Mouse (Mus musculus): ENCODE measurements around the gene Theg. TPM values are rescaled to one million over a fixed set of nuclear protein-coding genes. Genes with fewer than 3 reads are reported as not detected.

Theg gene
- total and polyA plus RNA-seq, 3 experiments = not detected

- TF ChIP-seq POLR2AphosphoS5 (IDR thresholded peaks at IDR 0.05; ENCODE audit: insufficient replicate concordance, low read depth, low read length) (no peak), GATA1 (IDR thresholded peaks at IDR 0.05; ENCODE audit: borderline replicate concordance, low read length) (no peak), GATA2 (IDR thresholded peaks at IDR 0.05; ENCODE audit: borderline replicate concordance, low read depth, low read length) (no peak), TAL1 (conservative IDR thresholded peaks at IDR 0.05; ENCODE audit: low read depth, low read length) (no peak), CTCF (IDR thresholded peaks at IDR 0.05; ENCODE audit: low read depth, low read length) (no peak)
- H3K4me3 ChIP-seq (ENCODE audit: low read depth, low read length) = no peak overlapping the region
- ATAC-seq (ENCODE audit: extremely low read depth, insufficient number of reproducible peaks, low FRiP score, poor library complexity, severe bottlenecking) = no peak
- no peaks in the 10 kb centered on the region for H3K9me3 ChIP-seq (replicated peaks)
- peaks cover 8% of the 10 kb centered on the region; the same call in 1 of the 2 replicates for H3K27me3 ChIP-seq (ENCODE audit: insufficient read depth, low read length)
- DNase-seq (ENCODE audit: low spot score) = no peak
- 0 out of 2 replicates have a peak, but pooled peaks cover 2% of the 10 kb centered on the region for H3K4me1 ChIP-seq (ENCODE audit: insufficient read depth, low read depth, low read length)
- H3K36me3 ChIP-seq (replicated peaks) = no peaks in the 10 kb centered on the region
Measured at GRCm38 (mm10) chr10:79597051-79597935, 10.2 kb upstream of the Theg start.

DNA sequence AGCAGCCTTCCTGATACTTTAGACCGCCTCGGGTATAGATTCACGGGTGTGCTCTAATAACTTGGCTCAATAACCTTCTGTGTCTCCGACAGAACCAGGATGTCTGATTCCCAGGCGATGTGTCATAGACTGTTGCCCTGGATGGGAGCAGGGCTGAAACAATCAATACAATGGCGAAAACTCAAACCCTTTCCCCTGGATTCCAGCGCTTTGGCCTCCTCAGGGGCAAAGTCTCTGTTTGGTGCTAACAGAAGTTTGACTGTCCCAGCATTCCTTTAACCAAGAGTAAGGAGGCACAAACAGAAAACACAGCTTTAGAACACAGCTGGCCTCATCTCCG is 8.4 kb upstream of the Theg start:
- ATAC-seq (ENCODE audit: extremely low read depth, insufficient number of reproducible peaks, low FRiP score, poor library complexity, severe bottlenecking) = no peak
- TF ChIP-seq CTCF (IDR thresholded peaks at IDR 0.05; ENCODE audit: low read depth, low read length) (no peak), GATA2 (IDR thresholded peaks at IDR 0.05; ENCODE audit: borderline replicate concordance, low read depth, low read length) (no peak)
- no peaks in the 10 kb centered on the region for H3K9me3 ChIP-seq (replicated peaks)
- no peak overlapping the region for H3K4me3 ChIP-seq (ENCODE audit: low read depth, low read length)
- H3K4me1 ChIP-seq (ENCODE audit: insufficient read depth, low read depth, low read length) = 0 out of 2 replicates have a peak, but pooled peaks cover 2% of the 10 kb centered on the region
- DNase-seq (ENCODE audit: low spot score) = no peak
- no peaks in the 10 kb centered on the region for H3K36me3 ChIP-seq (replicated peaks)
- peaks cover 8% of the 10 kb centered on the region; the same call in 1 of the 2 replicates for H3K27me3 ChIP-seq (ENCODE audit: insufficient read depth, low read length)

GRCm38 (mm10) chr10:79594872-79595589 is 7.9 kb upstream of the Theg start:
- TF ChIP-seq POLR2AphosphoS5 (IDR thresholded peaks at IDR 0.05; ENCODE audit: insufficient replicate concordance, low read depth, low read length) (no peak), CTCF (IDR thresholded peaks at IDR 0.05; ENCODE audit: low read depth, low read length) (0 out of 2 replicates have a peak, but pooled peaks have one; percentile 11)
- no peaks in the 10 kb centered on the region for H3K9me3 ChIP-seq (replicated peaks)
- 0 out of 2 replicates have a peak, but pooled peaks cover 2% of the 10 kb centered on the region for H3K4me1 ChIP-seq (ENCODE audit: insufficient read depth, low read depth, low read length)
- H3K4me3 ChIP-seq (ENCODE audit: low read depth, low read length) = no peak overlapping the region
- 0 out of 2 replicates have a peak, but pooled peaks have one; percentile 34 for ATAC-seq (ENCODE audit: extremely low read depth, insufficient number of reproducible peaks, low FRiP score, poor library complexity, severe bottlenecking)
- peaks cover 8% of the 10 kb centered on the region; the same call in 1 of the 2 replicates for H3K27me3 ChIP-seq (ENCODE audit: insufficient read depth, low read length)
- DNase-seq (ENCODE audit: low spot score) = peak; percentile 34
- no peaks in the 10 kb centered on the region for H3K36me3 ChIP-seq (replicated peaks)

DNA sequence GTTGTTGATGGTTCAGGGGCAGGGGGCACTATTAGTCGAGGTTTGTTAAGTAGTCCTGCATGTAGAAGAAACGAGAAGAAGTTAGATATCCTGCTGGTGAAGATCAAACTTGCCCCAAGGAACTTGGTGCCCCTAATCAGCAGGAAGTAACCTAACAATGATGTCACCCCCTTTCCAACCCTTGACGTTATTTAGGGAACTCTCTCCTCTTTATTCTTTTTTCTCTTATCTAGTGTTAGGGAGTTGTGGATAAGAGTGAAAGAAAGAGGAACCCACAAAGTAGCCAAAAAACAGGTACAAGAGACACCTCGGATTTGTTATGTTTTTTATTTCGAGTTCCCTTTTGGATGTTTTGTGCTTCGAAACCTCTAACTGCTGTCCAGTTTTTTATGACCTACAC is 7.0 kb upstream of the Theg start:
- no peak for DNase-seq (ENCODE audit: low spot score)
- TF ChIP-seq TAL1 (conservative IDR thresholded peaks at IDR 0.05; ENCODE audit: low read depth, low read length) = no peak
- TF ChIP-seq GATA2 (IDR thresholded peaks at IDR 0.05; ENCODE audit: borderline replicate concordance, low read depth, low read length) = no peak
- TF ChIP-seq GATA1 (IDR thresholded peaks at IDR 0.05; ENCODE audit: borderline replicate concordance, low read length) = no peak
- no peak for TF ChIP-seq CTCF (IDR thresholded peaks at IDR 0.05; ENCODE audit: low read depth, low read length)
- TF ChIP-seq POLR2AphosphoS5 (IDR thresholded peaks at IDR 0.05; ENCODE audit: insufficient replicate concordance, low read depth, low read length) = no peak
- no peaks in the 10 kb centered on the region for H3K9me3 ChIP-seq (replicated peaks)
- H3K36me3 ChIP-seq (replicated peaks) = no peaks in the 10 kb centered on the region
- ATAC-seq (ENCODE audit: extremely low read depth, insufficient number of reproducible peaks, low FRiP score, poor library complexity, severe bottlenecking) = no peak
- H3K27me3 ChIP-seq (ENCODE audit: insufficient read depth, low read length) = peaks cover 8% of the 10 kb centered on the region; the same call in 1 of the 2 replicates
- no peak overlapping the region for H3K4me3 ChIP-seq (ENCODE audit: low read depth, low read length)
- 0 out of 2 replicates have a peak, but pooled peaks cover 2% of the 10 kb centered on the region for H3K4me1 ChIP-seq (ENCODE audit: insufficient read depth, low read depth, low read length)

GRCm38 (mm10) chr10:79590702-79591101 is 3.6 kb upstream of the Theg start:
- H3K9me3 ChIP-seq (replicated peaks) = no peaks in the 10 kb centered on the region
- ATAC-seq (ENCODE audit: extremely low read depth, insufficient number of reproducible peaks, low FRiP score, poor library complexity, severe bottlenecking) = no peak
- TF ChIP-seq GATA1 (IDR thresholded peaks at IDR 0.05; ENCODE audit: borderline replicate concordance, low read length) (no peak), POLR2AphosphoS5 (IDR thresholded peaks at IDR 0.05; ENCODE audit: insufficient replicate concordance, low read depth, low read length) (no peak), TAL1 (conservative IDR thresholded peaks at IDR 0.05; ENCODE audit: low read depth, low read length) (no peak), CTCF (IDR thresholded peaks at IDR 0.05; ENCODE audit: low read depth, low read length) (no peak), GATA2 (IDR thresholded peaks at IDR 0.05; ENCODE audit: borderline replicate concordance, low read depth, low read length) (no peak)

GRCm38 (mm10) chr10:79587752-79588126 is 608 bp upstream of the Theg start:
- no peaks in the 10 kb centered on the region for H3K4me1 ChIP-seq (ENCODE audit: insufficient read depth, low read depth, low read length)
- H3K36me3 ChIP-seq (replicated peaks) = no peaks in the 10 kb centered on the region
- H3K9me3 ChIP-seq (replicated peaks) = no peaks in the 10 kb centered on the region
- TF ChIP-seq CTCF (IDR thresholded peaks at IDR 0.05; ENCODE audit: low read depth, low read length) (no peak), GATA1 (IDR thresholded peaks at IDR 0.05; ENCODE audit: borderline replicate concordance, low read length) (no peak), TAL1 (conservative IDR thresholded peaks at IDR 0.05; ENCODE audit: low read depth, low read length) (no peak), POLR2AphosphoS5 (IDR thresholded peaks at IDR 0.05; ENCODE audit: insufficient replicate concordance, low read depth, low read length) (no peak)
- H3K27me3 ChIP-seq (ENCODE audit: insufficient read depth, low read length) = peaks cover 5% of the 10 kb centered on the region; the same call in 1 of the 2 replicates
- DNase-seq (ENCODE audit: low spot score) (no peak), ATAC-seq (ENCODE audit: extremely low read depth, insufficient number of reproducible peaks, low FRiP score, poor library complexity, severe bottlenecking) (no peak)
- H3K4me3 ChIP-seq (ENCODE audit: low read depth, low read length) = no peak overlapping the region

More at GRCm38 (mm10) chr10:79590702-79591101, 3.6 kb upstream of the Theg start:
- Histone ChIP-seq H3K4me1 (ENCODE audit: insufficient read depth, low read depth, low read length) (0 out of 2 replicates have a peak, but pooled peaks cover 2% of the 10 kb centered on the region), H3K4me3 (ENCODE audit: low read depth, low read length) (no peak overlapping the region), H3K36me3 (replicated peaks) (no peaks in the 10 kb centered on the region), H3K27me3 (ENCODE audit: insufficient read depth, low read length) (peaks cover 7% of the 10 kb centered on the region)
- no peak for DNase-seq (ENCODE audit: low spot score)
